Mouse (Mus musculus): Measurements from ENCODE around the gene Zfp536.
"Not testable (repeated sequence)": the region's sequence is repeated elsewhere in the genome, so short reads cannot be mapped to it uniquely, and the experiment has no call there.

Gene Zfp536

DNA sequence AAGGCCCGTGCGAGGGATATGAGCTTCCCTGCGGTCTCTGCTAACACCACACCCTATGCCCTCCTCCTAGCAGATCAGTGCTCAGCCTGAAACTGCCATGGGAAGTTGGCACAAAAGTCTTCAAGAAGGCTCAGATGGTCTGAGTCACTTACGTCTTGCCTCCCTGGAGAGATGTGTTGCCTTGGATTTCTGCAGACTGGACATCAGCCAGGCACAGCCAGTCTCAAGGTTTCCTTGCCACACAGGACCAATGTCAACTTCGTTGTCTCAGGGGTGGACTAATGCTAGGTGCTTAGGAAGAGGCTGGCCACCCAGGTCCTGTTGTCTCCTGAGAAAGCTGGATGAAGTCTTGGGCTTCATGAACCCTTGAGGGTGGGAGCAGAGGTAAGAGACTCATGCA, 14.6 kb downstream of the Zfp536 start:
- no peak for DNase-seq (ENCODE audit: low read depth, low spot score)

DNA sequence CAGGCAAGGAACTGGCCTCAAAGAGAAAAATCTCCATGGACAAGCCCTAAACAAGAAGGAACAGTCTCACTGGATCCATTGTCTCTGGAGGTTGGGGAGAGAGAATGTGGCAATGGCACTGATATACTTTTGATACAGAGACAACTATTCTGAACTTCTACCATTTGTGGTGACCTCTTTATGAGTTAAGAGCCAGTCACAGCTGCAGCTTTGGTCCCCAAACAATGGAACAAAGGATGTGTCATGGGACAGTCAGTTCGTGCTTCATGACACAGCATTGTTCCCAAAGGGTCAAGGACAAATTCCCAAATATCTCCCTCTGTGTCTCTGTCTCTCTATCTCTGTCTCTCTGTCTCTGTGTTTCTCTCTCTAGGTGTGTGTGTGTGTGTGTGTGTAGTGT, 20.4 kb downstream of the Zfp536 start:
- no peak for DNase-seq (ENCODE audit: low read depth, low spot score)

DNA sequence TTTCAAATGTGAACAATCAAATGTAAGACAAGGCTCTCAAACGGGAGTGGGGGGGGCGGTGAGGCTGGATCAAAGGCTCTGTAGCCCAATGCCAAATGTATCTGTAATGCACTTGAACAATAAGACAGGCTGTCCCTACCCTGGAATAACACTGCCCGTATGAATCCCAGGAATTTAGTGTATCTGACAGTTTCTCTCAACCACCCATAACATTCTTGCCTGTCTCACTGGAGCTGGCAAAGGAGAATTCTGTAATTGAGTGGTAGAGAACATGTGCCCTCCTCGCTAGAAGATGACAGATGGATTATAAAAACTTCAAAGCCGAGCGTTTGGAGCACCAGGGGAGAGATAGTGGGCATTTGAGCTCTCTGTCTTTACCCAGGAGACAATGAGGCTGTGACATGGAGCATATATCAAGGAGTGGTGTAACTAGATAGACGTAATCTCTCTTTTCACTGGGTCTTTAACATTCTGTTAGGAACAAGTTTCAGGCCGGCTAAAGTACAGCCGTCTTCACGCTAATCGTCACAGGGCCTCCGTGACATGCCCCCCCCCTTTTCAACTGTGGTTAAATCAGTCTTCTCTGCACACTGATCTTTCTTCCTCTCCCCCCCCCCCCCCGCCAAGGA, 27.2 kb downstream of the Zfp536 start:
- no peak for DNase-seq (ENCODE audit: low read depth, low spot score)

DNA sequence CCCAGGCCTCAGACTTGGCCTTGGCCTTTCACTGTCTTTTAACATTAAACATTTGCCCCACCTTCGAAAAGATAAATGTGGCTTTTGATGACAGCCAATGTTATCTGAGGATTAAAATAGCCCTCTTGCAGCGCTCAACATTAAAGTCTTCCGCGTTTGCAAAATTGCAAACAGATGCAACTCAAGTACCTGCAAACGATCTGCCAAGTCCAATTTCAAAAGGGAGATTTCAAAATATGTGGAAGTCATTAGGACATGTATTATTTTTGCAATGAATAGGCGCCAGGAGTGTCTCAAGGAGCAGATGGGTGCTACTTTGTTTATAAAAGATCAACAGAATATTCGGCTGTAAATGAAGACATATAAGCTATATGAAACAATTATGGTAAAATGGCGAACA, 30.1 kb downstream of the Zfp536 start:
- no peak for DNase-seq (ENCODE audit: low read depth, low spot score)

DNA sequence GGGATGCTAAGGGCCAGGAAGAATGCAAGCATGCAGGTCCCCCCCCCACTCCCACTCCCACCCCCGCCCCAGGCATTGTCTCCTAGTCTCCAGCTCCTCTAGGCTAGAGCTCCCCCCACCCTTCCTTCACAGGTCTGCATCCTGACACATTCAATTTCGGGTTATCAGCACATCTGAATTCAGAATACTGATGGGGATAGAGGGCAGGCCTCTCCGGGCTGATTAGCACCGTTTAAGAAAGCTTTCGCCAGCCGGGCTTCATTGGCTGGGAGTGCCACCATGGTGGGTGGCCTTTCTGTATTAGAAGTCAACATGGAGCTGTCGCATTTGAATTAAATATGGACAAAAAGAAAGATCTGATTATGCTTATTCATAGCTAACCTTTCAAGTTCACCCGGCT, 36.2 kb downstream of the Zfp536 start:
- no peak for DNase-seq (ENCODE audit: low read depth, low spot score)

DNA sequence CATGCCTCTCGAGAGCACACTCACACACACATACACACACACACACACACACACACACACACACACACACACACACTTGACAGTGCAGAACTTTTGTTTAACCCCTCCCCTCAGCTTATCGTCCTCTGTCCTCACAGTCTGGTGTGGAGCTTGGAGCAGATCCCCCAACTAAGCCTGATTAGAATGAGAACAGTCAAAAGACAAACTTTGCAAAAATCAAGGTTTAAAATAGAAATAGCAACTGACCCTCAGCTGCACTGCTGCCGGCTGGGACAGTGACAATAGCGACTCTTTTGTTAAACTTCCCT, 37.1 kb downstream of the Zfp536 start:
- DNase-seq (ENCODE audit: low read depth, low spot score): no peak

DNA sequence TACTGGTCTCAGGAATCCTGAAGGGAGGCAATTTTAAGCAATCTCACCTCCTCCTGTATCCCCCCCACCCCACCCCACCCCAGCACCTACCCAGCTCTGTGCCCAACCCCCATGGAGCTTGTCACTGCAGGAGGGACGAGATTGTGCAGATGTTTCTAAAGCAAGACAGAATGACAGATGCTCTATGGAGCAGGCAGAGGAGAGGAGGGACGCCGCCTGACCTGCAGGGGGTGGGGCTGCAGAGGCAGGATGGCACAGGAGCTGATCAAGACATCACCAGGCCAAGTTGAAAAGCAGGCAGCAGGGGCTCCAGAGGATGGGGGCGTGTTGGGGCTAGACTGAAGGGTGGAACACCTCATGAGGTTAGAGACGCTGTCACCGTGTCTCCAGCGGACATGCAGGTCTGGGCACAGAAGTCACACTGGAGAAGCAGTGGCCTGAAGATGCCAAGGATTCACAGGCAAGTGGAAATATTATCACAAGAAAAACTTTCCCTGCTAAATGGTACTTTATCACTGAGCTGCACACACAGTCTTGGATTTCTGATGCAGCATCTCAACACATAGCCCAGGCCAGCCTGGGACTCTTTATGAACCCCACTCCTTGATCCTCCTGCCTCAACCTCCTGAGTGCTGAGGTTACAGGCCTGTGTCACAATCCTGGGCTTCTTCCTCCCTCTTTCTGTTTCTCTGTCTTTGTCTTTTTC, 37.6 kb downstream of the Zfp536 start:
- no peak for DNase-seq (ENCODE audit: low read depth, low spot score)

DNA sequence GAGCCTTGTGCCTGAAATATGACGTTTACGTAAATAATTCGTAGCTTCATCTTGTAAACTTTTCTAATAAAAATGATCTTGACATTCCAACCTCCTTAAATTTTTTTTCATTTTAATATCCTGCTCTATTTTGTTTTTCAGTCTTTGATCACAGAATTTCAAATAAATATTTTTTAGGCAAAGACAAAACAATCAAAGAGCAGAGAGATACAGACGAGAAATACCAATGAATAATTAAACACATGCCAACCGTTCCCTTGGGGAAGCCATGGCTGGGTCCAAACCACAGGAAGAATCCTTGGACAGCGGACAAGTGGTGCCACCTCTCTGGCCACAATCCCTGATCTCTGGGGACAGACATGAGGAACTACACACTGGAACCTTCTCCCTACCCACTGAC, 38.3 kb downstream of the Zfp536 start:
- DNase-seq (ENCODE audit: low read depth, low spot score): no peak

DNA sequence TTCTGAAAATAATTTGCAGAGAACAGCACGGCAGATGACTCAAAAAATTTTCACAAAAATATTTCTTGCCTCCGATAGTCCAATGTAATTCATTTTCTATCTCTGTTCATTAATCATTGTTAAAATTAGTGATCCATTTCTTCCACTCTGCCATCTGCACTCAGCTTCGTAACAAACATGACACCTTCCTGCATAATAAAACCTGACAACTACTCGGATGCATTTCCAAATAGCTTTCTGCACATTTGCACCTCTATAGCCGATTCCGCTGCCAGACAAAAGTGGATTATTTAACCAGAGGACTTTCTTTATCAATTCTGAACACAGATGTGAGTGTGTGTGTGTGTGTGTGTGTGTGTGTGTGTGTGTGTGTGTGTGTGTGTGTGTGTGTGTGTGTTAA, 38.9 kb downstream of the Zfp536 start:
- DNase-seq (ENCODE audit: low read depth, low spot score): no peak

DNA sequence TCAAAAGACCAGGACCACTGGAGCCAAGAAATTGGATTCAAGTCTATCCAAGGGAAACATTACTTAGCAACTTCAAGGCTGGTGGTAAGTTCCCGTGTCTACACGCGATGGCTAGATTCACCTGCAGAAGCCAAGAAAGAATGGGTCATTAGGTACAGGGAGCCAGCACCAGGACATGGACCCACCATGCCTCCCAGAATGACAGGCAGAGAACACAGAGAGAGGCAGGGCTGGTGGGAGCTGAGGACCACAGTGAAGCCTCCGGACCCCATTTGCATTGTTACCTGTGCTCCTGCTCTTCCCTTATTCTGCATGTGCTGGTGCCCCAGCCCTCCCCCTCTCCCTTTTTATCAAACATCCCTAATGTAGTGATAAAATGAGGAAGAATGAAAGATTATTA, 39.4 kb downstream of the Zfp536 start:
- no peak for DNase-seq (ENCODE audit: low read depth, low spot score)

DNA sequence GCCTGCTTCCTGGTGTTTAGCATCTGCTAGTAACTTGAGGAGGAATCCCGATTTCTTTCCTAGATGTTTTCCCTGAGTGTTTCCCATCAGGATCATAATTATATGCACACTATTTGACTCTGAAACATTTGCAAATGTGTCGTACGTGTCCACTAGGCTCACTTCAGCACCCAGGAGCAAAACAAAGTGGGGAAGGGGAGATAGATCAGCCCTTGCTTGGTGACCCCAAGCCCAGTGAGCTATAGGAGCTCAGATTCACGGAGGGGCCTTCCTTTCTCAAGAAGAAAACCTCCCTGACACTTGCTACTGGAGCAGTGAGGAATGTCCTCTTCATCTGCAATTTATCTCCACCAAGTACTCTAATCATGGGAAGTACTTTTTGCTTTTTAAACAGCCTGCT, 40.7 kb downstream of the Zfp536 start:
- DNase-seq (ENCODE audit: low read depth, low spot score): no peak

DNA sequence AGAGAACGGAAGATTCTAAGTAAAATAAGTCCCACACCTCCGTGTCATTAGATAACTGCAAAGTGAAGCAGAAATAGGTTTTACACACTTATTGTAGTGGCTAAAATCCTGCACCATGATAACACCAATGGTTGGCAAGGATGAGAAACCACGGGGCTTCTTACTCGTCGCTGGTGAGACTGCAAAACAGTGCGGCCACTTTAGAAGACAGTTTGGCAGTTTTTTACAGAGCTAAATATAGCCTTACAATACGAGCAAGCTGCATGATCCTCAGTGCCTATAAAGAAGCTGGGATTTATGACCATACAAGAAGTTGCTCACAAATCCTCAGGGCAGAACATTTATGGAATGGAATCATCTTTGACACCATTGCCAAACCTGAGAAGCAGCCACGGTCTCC, 45.7 kb downstream of the Zfp536 start:
- DNase-seq (ENCODE audit: low read depth, low spot score): no peak

DNA sequence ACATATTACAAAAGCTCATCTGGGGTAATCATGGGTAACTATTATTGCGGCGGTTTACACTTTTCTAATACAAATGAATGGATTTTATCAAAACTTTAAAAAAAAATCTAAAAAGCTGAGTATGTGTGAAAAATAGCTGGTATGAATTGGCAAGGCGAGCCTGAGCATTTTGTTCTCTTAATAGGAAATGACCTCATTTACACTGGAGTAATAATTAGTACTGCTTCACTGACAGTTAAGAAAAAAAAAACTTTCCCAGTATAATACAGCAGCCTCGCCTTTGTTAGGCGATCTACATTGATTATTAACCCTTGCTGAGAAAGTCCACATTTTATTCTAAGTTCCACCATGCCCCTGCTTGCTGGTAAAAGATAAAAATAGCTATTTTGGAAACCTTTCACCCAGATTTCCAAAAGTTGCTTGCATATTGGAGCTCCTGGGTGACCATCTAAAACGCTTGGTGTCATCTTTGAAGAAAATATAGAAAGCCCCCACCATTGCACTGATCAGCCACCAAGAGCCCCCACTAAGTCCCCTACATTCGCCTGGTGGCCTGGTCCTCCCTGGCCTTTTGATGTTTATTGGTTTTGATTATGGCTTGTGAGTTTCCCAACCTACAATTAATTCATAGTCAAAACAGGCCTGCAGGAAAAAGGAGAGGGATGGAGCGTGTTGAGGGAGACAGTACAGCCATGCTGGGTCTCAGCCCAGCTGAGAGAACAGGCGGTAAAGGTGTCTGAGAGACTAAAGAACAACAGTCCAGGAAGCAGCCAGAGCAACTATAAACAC, 49.2 kb downstream of the Zfp536 start:
- DNase-seq (ENCODE audit: low read depth, low spot score): no peak

DNA sequence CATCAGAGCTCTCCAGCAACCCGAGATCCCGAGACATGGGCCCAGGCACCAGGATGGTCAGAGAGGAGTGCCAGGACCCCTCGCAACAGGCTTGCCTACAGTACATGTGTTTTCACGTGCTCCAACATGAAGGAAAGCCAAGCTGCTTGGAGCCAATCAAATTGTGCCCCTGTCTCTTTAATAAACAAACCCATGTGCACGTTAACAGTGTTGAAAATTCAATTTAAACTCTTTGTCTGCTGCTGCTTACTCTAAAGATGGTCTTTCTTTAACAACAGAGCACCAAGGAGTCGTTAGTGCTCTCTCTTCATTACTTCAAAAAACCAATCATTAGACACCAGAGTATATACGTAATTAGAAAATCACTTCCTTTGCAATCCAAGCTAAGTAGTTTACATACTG, 50.2 kb downstream of the Zfp536 start:
- DNase-seq (ENCODE audit: low read depth, low spot score): no peak

DNA sequence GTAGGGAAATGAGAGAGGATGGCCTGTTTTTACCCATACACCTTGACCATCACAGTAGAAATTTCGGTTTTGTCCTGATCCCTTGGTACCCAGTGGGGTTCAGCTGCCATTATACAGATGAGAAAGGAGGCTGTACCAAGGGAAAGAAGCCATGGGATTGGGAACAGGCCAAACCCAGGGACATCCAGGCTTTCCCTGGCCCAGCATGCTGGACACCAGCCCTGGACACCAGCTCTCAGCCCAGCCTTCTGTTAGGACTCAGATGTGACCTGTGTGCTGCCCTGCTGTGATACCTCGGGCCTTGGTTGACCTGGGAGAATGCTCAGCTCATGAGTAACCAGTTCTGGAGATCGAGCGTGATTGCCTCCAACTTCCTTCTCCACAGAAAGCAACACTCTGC, 51.8 kb downstream of the Zfp536 start:
- no peak for DNase-seq (ENCODE audit: low read depth, low spot score)

DNA sequence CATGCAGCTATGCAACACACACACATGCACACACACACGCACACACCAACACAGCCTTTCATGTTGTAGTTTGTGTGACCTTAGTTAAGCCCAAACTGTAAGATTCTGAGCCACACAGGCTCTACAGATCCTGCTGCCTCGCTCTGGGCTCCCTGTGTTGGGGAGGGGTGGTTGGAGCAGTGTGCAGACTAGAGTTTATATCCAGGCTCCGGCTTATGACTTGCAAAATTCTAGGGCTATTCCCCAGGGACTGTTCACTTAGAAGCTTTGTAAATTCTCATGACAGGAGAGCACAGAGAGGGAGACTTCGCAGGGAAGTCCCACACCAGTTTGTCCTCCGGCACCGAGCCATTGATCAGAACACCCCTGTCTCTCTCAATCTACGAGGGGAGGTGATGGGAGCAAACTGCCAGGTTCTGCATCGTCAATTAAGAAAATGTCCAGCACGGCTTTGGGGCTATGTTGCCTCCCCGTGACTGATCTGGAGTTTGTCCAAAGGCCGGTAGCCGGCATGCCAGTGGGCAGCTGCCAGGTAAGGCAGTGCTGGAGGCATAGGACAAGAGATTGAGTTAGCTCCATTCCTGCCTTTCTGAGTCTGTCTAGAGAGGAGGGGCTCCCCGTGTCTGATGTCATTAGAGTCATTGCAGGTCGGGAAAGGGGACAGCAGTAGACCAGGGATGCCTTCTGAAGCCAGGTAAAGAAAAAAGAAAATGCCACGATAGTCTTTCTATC, 54.6 kb downstream of the Zfp536 start:
- DNase-seq (ENCODE audit: low read depth, low spot score): no peak

DNA sequence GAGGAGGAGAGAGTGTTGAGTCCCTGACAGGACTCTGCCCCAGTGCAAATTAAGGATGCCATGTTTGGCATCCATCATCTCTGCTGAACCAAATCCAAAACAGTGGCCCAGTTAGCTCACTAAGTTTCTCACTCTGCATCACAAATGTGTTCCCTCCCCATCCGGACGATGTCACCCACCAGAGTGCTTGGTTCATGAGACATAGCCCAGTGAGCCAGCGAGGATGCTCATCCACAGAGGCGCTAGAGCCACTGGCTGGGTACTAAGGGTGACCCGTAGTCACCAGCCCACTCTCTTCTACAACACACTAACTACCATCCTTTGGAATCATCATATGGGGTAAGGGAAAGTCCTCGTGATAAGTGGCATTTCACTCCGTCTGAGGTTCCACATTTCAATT, 56.4 kb downstream of the Zfp536 start:
- no peak for DNase-seq (ENCODE audit: low read depth, low spot score)

DNA sequence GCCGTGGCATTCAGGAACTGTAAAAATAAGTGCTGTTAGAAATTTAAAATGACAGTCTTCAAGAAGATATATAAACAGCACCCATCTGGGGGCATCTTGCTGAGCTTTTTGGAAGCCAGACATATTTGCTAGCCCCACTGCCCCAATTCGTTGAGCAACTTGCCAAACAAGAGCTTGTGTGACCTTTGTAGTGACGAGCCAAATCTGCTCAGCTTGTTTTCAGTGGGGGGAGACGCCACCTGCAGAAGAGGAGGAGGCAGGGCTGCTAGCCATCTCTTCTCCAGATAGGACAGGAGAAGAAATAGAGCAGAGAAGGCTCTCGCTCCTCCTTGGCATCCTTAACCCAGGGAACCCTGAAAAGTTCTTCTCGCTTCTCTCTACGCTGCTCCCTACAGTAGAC, 56.8 kb downstream of the Zfp536 start:
- DNase-seq (ENCODE audit: low read depth, low spot score): no peak

DNA sequence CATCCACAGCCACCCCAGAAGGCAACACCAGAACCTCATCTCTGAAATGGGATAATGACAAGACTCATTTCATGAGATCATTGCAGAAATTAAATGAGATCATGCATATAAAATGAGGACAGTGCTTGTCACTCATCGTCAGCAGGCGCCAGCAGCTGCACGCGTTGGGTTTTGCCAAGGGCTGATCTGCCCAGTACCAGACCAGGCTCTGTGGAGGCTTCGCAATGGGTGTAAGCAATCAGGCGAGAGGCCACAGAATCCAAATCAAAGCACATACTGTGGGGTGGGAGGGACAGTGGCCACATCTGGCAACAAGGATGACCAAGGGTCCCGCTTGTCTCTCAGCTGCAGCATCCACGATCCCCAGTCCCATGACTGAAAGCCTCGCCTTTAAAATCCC, 69.0 kb downstream of the Zfp536 start:
- DNase-seq (ENCODE audit: low read depth, low spot score): no peak

DNA sequence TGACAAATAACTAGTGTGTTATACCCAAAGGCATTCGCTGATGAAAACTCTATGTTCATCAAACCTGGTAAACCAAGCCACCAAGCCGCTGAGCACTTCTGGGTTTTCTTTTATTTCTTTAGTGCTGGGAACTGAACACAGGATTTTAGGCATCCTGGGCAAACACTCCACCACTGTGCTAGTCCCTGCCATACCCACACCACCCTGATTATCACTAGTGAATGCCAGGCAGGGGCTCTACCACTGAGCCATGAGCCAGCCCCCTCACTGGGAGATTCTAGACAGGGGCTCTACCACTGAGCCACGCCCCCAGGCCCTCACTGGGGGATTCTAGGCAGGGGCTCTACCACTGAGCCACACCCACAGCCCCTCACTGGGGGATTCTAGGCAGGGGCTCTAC, 76.1 kb downstream of the Zfp536 start:
- DNase-seq (ENCODE audit: low read depth, low spot score): not testable (repeated sequence)

DNA sequence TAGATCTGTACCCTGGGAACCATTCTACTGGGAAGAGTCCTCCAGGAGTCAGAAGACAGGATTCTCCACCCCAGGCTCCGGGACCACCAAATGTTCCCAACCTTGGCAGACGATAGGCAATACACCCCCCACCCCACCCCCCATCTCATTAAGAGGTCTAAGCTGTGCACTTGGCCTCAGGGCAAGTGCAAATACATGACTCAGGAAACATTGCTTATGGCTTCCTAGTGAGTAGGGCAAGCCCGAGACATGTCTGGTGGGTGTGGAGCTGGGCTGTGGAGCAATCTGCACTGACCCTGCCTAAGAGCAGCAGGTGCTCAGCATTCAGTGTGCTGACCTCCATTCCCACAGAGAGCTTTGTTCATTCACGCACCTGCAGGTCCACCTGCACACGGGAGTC, 78.4 kb downstream of the Zfp536 start:
- DNase-seq (ENCODE audit: low read depth, low spot score): no peak

DNA sequence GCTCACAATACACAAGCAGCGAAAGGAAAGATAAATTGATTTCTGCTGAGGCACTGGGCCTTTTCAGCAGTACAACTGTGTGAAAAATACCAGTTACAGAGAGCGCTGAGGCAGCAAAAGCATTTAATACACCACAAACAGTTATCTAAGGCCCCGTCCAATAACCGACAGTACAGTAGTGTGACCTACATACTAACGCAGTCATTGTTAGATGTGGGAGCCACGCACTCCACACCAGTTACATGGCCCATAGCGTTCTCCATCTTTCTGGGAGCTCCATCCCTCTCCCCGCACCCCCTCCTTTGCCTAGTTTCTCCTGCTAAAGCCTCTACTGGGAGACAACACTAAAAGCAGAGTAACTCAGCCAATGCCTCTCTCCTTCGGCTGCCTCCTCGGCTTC, 82.8 kb downstream of the Zfp536 start:
- DNase-seq (ENCODE audit: low read depth, low spot score): no peak
